Mouse (Mus musculus): ENCODE measurements around the gene Rpl22.

GRCm38 (mm10) chr4:152305991-152306390 is 19.6 kb upstream of the Rpl22 start:
- TF ChIP-seq MYOD1 (IDR thresholded peaks at IDR 0.05; ENCODE audit: control insufficient read depth, insufficient read length, low read depth) (no peak), CTCF (IDR thresholded peaks at IDR 0.05; ENCODE audit: control insufficient read depth, insufficient read depth, insufficient read length) (no peak), USF1 (IDR thresholded peaks at IDR 0.05; ENCODE audit: low read depth) (no peak), MYOG (IDR thresholded peaks at IDR 0.05; ENCODE audit: control insufficient read depth, extremely low read depth, insufficient read length) (no peak)
